Mouse (Mus musculus): ENCODE measurements around the gene Plpp1. TPM values are rescaled to one million over a fixed set of nuclear protein-coding genes. Genes with fewer than 3 reads are reported as not detected.

The Plpp1 gene
- polyA plus RNA-seq (2012; rRNA removed): 28.9 and 35.1 TPM in 2 replicates

DNA sequence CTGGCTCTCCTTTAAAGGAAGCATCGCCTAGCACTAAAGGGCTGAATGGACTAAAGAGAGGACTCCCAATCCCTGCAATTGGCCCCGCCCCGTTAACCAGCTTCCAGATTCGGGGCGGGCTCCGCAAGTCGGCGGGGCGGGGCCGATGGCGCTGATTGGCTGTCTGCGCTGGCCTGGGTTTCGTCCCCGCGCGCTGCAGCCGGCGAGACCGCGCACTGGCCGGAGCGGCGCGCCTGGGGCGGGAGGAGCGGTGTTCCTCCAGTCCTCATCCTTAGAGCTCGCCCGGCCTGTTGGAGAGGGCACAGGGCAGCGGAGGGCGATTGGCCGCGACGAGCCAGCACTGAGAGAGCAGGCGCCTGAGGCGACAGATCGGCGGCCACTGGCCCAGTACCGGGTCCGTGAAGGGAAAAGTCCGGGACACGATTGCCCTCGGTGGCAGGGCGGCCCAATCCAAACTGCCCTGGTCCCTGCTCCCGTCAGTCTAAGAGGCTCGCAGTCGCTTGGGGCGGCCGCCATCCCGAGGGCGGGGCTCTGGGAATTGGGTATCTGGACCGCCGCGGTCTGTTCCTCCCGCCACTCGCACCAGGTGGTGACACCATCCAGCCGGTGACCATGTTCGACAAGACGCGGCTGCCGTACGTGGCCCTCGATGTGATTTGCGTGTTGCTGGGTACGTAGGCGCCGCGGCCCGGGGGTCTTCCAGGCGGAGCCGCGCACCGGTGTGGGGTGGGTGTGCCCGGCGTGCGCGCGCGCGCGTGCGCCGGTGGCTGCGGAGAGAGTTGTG lies at the start of gene Plpp1:
Gene Plpp1 (plus strand): TSS at position 196 of the 784 bp plus-strand sequence.

Other genes with a start within 250 kb of the Plpp1 start
- gene Il31ra, start 206.4 kb upstream of the Plpp1 start, polyA plus RNA-seq (2012; rRNA removed): 0.15 and 0.29 TPM in 2 replicates
- gene Ddx4, start 148.3 kb upstream of the Plpp1 start, polyA plus RNA-seq (2012; rRNA removed): 1.4 and 1.5 TPM in 2 replicates
- 20.9 and 25.4 TPM in 2 replicates for gene Slc38a9, start 140.0 kb upstream of the Plpp1 start, polyA plus RNA-seq (2012; rRNA removed)
- gene Mtrex, start 126.6 kb downstream of the Plpp1 start, polyA plus RNA-seq (2012; rRNA removed): 59.4 and 67.2 TPM in 2 replicates
- 15.1 and 17.5 TPM in 2 replicates for gene Dhx29, start 126.7 kb downstream of the Plpp1 start, polyA plus RNA-seq (2012; rRNA removed)
- gene Ccno, start 187.0 kb downstream of the Plpp1 start, polyA plus RNA-seq (2012; rRNA removed): 3.0 and 3.2 TPM in 2 replicates
- 1.1 TPM in 2 replicates for gene Mcidas, start 193.1 kb downstream of the Plpp1 start, polyA plus RNA-seq (2012; rRNA removed)
- gene Cdc20b, start 234.3 kb downstream of the Plpp1 start, polyA plus RNA-seq (2012; rRNA removed): 1.0 and 1.2 TPM in 2 replicates
- 43.2 and 53.4 TPM in 2 replicates for gene Gpx8, start 245.6 kb downstream of the Plpp1 start, polyA plus RNA-seq (2012; rRNA removed)

Measured in central nervous system, embryonic 14 days (tissue).